Mouse (Mus musculus) cerebellum, adult 8-10 months (tissue): ENCODE measurements at regions not wholly inside any gene's neighbourhood (a gene's known extent, or its start where the extent isn't known, plus 50 kb on each side); places are given as distances from the start of the nearest gene placed in this dataset.
"Not testable (repeated sequence)": the region's sequence is repeated elsewhere in the genome, so short reads cannot be mapped to it uniquely, and the experiment has no call there.

Experiments used
- DNase-seq: peaks from one replicate; pipeline ENCODE4 v3.0.0; 2022

DNA sequence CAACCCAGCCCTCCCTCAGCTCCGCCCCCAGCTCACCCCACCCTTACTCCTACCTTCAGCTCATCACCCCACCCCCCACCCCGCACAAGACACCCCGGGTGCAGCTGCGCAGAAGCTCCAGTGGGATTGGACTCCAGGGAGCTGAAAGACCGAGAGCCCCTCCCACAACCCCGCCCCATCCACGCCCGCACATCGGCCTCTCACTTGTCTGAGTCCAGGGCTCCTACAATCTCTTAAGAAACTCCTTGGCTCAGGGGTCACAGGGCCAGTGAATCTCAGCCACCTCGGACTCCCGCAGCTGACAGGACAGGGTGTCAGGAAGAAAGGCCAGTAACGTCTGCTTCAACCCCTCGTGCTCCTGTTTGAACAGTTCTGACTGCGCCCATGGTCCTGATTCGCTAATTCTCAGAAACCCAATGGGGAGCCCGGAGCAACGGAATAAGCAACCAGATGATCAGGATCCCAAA lies 120.7 kb downstream of the Map1s start:
- DNase-seq, result peak; percentile 28

GRCm38 (mm10) chr8:71028564-71028963 lies 122.8 kb downstream of the Map1s start:
- DNase-seq, result not testable (repeated sequence)
